25 mouse cellular contexts compared by ENCODE assay signal in the genomic region with DNA sequence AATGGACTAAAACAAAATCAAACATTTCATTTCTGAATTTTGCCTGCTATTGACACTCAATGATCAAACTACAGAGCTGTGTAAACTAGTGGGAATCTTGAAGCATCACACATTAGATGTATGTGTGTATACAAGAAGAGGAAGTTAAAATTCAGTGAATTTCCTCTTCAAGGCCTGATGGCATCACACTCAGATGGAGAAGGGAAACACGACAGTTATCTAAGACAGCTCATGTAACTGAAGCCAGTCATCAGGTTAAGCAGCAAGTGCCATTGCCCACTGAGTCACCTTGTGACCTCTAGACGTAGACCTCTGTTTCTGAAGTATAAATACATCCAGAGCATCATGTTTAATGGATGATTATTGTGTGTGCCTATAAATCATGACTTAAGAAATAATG.
"Had no signal": no experiment of that assay in that cellular context is flagged by ENCODE, and none has a peak within 500 bp of the region (broad histone marks: within the 10 kb centered on the region; RNA-seq: fewer than 3 reads in every experiment).

No protein-coding gene starts in this region.

- H3K4me1 ChIP-seq: heart, embryonic 13.5 days; heart, embryonic 15.5 days; hindbrain, embryonic 13.5 days; hindbrain, embryonic 15.5 days; kidney, embryonic 15.5 days; limb, embryonic 13.5 days; limb, embryonic 15.5 days; liver, embryonic 12.5 days had no signal

- H3K4me3 ChIP-seq: gastrocnemius, adult 2 months; heart, adult 2 months; heart, embryonic 13.5 days; heart, embryonic 15.5 days; hindbrain, embryonic 13.5 days; hindbrain, embryonic 15.5 days; kidney, embryonic 15.5 days; left cerebral cortex, adult 2 months; limb, embryonic 13.5 days; limb, embryonic 15.5 days; liver, embryonic 12.5 days had no signal

- ATAC-seq: hindbrain, postnatal 0 days; intestine, embryonic 16.5 days; liver, embryonic 12.5 days had no signal

- H3K9ac ChIP-seq: heart, embryonic 13.5 days; heart, embryonic 15.5 days; hindbrain, embryonic 13.5 days; hindbrain, embryonic 15.5 days; kidney, embryonic 15.5 days; limb, embryonic 13.5 days; limb, embryonic 15.5 days; liver, embryonic 12.5 days; liver, embryonic 14.5 days had no signal

- H3K27me3 ChIP-seq: heart, embryonic 13.5 days; heart, embryonic 15.5 days; hindbrain, embryonic 13.5 days; hindbrain, embryonic 15.5 days; kidney, embryonic 15.5 days; limb, embryonic 13.5 days; limb, embryonic 15.5 days; liver, embryonic 12.5 days had no signal

- H3K9me3 ChIP-seq: heart, embryonic 13.5 days; heart, embryonic 15.5 days; hindbrain, embryonic 13.5 days; hindbrain, embryonic 15.5 days; kidney, embryonic 15.5 days; limb, embryonic 13.5 days; limb, embryonic 15.5 days; liver, embryonic 12.5 days had no signal

- DNase-seq: gastrocnemius, adult 2 months; gastrocnemius, postnatal 10 days; gastrocnemius, postnatal 25 days; heart, adult 11 months; heart, adult 2 months; heart, postnatal 14 days; heart, postnatal 36 days; kidney, adult 11 months; kidney, adult 2 months; kidney, adult 9 months; kidney, postnatal 14 days; kidney, postnatal 36 days had no signal

- H3K27ac ChIP-seq: gastrocnemius, adult 2 months; heart, adult 2 months; heart, embryonic 13.5 days; heart, embryonic 15.5 days; hindbrain, embryonic 13.5 days; hindbrain, embryonic 15.5 days; hindbrain, postnatal 0 days; kidney, embryonic 15.5 days; kidney, postnatal 0 days; left cerebral cortex, adult 2 months; limb, embryonic 13.5 days; limb, embryonic 15.5 days; liver, embryonic 12.5 days; liver, embryonic 14.5 days had no signal
